Mouse (Mus musculus) liver, postnatal 0 days (tissue): ENCODE measurements around the gene Tbc1d24. TPM values are rescaled to one million over a fixed set of nuclear protein-coding genes. Genes with fewer than 3 reads are reported as not detected.
A peak's percentile ranks its signal among the peaks of the same experiment; 100 is the strongest.

Source experiments
- ATAC-seq: fragments of 200-750 bp; cut with Nextera tagmentation; 2 replicates; pipeline ENCODE4 v1.8.0; 2017; ENCODE audit warnings: mild to moderate bottlenecking, moderate library complexity
- DNase-seq: peaks from one replicate; pipeline ENCODE4 v3.0.0-alpha.2; 2016
- H3K27ac ChIP-seq: fragments of 300-500 bp; sonication (generic); 2 replicates; pipeline ENCODE4 v1.5.1; 2014; ENCODE audit warnings: antibody characterized with exemption, moderate library complexity, mild to moderate bottlenecking, low read depth
- H3K27me3 ChIP-seq: fragments of 300-500 bp; sonication (generic); 2 replicates; pipeline ENCODE4 v1.6.1; 2014; ENCODE audit warnings: low read length, control low read depth, mixed read lengths; ENCODE audit not compliant: insufficient read depth
- H3K36me3 ChIP-seq: fragments of 300-500 bp; sonication (generic); replicated peaks from 2 replicates; pipeline ENCODE4 v1.6.1; 2014; ENCODE audit warnings: mild to moderate bottlenecking, control low read depth, low read length, moderate library complexity, mixed read lengths; ENCODE audit not compliant: insufficient read depth
- H3K4me1 ChIP-seq: fragments of 300-500 bp; sonication (generic); 2 replicates; pipeline ENCODE4 v1.6.1; 2014; ENCODE audit warnings: antibody characterized with exemption, mild to moderate bottlenecking, control low read depth; ENCODE audit not compliant: insufficient read depth
- H3K4me2 ChIP-seq: fragments of 300-500 bp; sonication (generic); 2 replicates; pipeline ENCODE4 v1.6.1; 2014; ENCODE audit warnings: low read depth, mild to moderate bottlenecking, low read length, moderate library complexity, mixed read lengths
- H3K4me3 ChIP-seq: fragments of 300-500 bp; sonication (generic); 2 replicates; pipeline ENCODE4 v1.5.1; 2014; ENCODE audit warnings: low read depth, low read length
- H3K9ac ChIP-seq: fragments of 300-500 bp; sonication (generic); replicated peaks from 2 replicates; pipeline ENCODE4 v1.6.1; 2014; ENCODE audit warnings: mild to moderate bottlenecking, moderate library complexity
- H3K9me3 ChIP-seq: fragments of 300-500 bp; sonication (generic); 2 replicates; pipeline ENCODE4 v1.6.1; 2016; ENCODE audit warnings: mild to moderate bottlenecking, control low read depth, low read length, mixed read lengths
- CTCF ChIP-seq: sonication (generic); IDR thresholded peaks from 2 replicates; pipeline ENCODE4 v1.5.1; 2016; ENCODE audit warnings: antibody characterized with exemption, low read depth
- EP300 ChIP-seq: IDR thresholded peaks from 2 replicates; pipeline ENCODE4 v1.6.1; 2016; ENCODE audit warnings: antibody characterized with exemption, low read depth, mild to moderate bottlenecking
- WGBS: fragments of 180-500 bp; shearing (Covaris S2); extraction: QIAGEN DNeasy Blood & Tissue Kit; methylation state at CpG from one replicate; pipeline ENCODE4 v1.1.7; 2014; ENCODE audit not compliant: insufficient replicate concordance; 5-methylcytosine and 5-hydroxymethylcytosine counted together
- polyA plus RNA-seq: library from polyadenylated mRNA; unstranded; fragments of >200 nt; fragmentation: Nextera tagmentation; extraction: Ambion mirVana; gene quantifications from 2 replicates; pipeline ENCODE4 v1.2.1, GENCODE M21; 2015

Tbc1d24 gene
- polyA plus RNA-seq, 1 experiment from 2014 or later: 4.2 TPM

DNA sequence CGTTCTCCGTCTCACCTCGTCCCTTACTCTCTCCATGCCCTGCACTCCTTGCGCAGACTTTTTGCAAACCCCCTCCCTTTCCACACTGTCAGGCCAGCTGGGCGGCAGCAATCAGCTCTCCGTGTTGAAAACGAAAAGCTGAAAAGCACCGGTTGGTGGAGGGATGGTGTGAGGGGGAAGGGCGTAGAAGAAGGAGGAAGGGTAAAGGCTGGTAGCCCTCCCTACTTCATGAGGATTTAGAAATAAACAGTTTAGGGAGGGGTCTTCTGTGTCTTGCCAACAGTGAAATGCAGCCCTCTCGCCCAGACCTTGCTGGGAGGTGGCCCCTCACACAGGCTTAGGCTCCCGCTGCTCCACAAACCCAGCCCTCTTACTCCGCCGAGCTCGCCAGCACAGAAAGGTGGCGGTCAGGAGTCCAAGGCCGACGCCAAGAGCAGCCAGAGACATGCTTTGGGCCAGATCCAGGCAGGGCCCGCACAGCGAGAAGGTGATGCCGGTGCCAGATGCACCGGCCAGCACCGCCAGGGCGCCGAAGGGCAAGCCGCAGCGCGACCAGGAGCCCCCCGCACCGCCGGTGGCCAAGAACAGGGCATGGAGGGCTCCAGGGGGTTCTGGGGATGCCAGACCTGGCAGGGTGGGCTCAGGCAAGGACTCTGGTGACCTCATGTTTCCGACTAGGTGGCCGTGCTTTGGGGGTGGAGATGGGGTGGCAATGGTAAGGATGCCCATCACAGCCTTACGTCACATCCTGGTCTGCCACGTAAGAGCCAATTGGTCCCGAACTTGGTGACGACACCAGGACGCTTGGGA is 6.5 kb upstream of the Tbc1d24 start:
- Histone ChIP-seq H3K9ac (peak overlapping the region; percentile 65), H3K4me3 (peak overlapping the region; percentile 47), H3K4me1 (peaks cover 53% of the 10 kb centered on the region), H3K4me2 (peak overlapping the region; percentile 87), H3K27ac (peak overlapping the region; percentile 83), H3K36me3 (peaks cover 21% of the 10 kb centered on the region), H3K27me3 (peaks cover 27% of the 10 kb centered on the region), H3K9me3 (no peaks in the 10 kb centered on the region)
- DNase-seq (peak; percentile 71), ATAC-seq (peak; percentile 48)
- TF ChIP-seq EP300 (no peak), CTCF (no peak)
- 6% methylated on average over 37 of the region's 37 CpGs for WGBS

DNA sequence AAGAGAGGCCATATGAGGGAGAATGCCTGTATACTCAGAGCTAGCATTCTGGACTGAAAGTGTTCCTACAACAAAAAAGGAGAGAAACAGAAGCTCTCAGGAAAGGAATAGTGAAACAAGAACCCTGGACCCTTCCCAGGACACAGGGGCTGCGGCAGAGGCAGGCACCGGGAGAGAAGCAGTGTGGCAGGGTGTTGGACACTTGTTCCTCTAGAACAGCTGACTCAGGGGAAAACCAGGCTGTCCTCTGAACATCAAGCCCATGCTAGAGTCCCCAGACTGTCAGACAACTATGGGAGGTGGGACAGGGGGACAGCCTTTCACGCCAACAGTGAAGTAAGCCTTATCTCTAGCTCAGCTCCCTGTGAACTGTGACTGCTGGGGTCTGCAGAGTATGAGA is 5.2 kb upstream of the Tbc1d24 start:
- ATAC-seq (no peak), DNase-seq (no peak)
- Histone ChIP-seq H3K27ac (no peak overlapping the region), H3K27me3 (peaks cover 32% of the 10 kb centered on the region), H3K4me1 (peaks cover 65% of the 10 kb centered on the region), H3K9ac (no peak overlapping the region), H3K4me2 (no peak overlapping the region), H3K4me3 (no peak overlapping the region), H3K36me3 (peaks cover 8% of the 10 kb centered on the region), H3K9me3 (no peaks in the 10 kb centered on the region)
- 73% methylated on average over 3 of the region's 3 CpGs for WGBS
- no peak for TF ChIP-seq EP300
- TF ChIP-seq CTCF: no peak

DNA sequence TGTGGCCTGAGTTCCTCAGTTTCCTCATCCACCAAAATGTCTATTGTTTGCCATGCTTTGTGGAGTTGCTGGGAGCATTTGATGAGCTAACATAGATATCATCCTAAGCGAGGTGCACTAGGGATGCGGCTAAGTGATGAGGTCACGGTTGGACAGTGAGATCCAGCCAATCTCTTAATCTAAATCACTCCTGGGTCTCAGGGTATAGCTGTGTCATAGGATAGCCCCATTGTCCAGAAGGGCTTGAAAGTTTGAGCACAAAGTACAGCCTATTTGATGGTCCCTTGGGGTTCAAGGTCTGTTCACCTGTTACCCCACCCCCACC is 4.5 kb upstream of the Tbc1d24 start:
- peaks cover 71% of the 10 kb centered on the region for H3K4me1 ChIP-seq
- 0 out of 2 replicates have a peak, but pooled peaks cover 2% of the 10 kb centered on the region for H3K36me3 ChIP-seq
- peaks cover 32% of the 10 kb centered on the region for H3K27me3 ChIP-seq
- peak overlapping the region; percentile 99 for H3K4me2 ChIP-seq
- DNase-seq (no peak), ATAC-seq (no peak)
- no peaks in the 10 kb centered on the region for H3K9me3 ChIP-seq
- no peak overlapping the region for H3K4me3 ChIP-seq
- H3K9ac ChIP-seq: no peak overlapping the region
- 70% methylated on average over 3 of the region's 3 CpGs for WGBS
- no peak overlapping the region for H3K27ac ChIP-seq
- TF ChIP-seq EP300: no peak
- no peak for TF ChIP-seq CTCF

DNA sequence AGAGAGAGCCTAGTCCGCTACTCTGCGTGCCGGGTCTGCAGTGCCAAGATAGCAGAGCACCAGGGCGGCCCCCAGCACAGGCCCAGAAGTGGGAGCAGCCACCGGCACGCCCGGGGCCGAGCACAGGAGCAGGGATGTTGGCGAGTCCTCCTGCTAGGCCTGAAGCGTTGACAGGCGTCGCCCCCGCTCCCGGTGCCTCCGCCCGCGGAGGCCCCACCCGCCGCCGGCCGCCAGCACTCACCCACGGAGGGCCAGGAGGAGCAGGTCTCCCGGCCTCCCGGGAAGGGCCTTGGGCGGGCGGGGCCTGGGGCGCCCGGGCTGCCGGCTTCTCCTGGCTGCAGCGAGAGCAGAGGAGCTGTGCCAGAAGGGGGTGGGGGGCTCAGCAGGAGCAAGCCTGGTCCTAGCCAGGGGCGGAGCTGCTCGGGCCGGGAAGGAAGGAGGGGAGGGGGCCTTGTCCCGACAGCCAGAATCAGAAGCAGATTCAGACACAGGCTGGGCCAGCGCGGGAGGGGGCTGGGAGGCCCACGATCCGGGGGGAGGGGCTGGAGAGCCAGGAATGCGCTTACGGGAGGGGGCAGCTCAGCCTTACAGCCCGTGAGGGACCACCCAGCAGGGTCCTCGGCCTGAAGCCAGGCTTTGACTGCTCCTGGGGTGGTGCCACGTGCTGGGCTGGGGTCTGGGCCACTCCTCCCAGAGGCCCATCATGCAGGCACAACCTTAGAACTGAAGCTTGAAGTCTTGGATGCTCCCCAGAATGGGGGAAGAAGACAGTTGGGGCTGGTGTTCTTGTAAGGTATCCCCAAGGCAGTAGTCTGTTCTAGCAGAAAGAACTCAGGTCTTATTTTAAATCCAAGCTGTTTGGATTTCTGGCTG is 3.9 kb upstream of the Tbc1d24 start, which contains the start of gene Ntn3:
Ntn3 (minus strand) TSS at position 489 of the 873 bp plus-strand sequence.
- TF ChIP-seq CTCF (no peak), EP300 (no peak)
- peak; percentile 85 for DNase-seq
- peak within 1 kb of the TSS; percentile 62 for H3K9ac ChIP-seq
- H3K4me2 ChIP-seq: peak within 1 kb of the TSS; percentile 99
- H3K9me3 ChIP-seq: no peaks in the 10 kb centered on the region
- H3K27me3 ChIP-seq: peaks cover 32% of the 10 kb centered on the region
- WGBS: 3% methylated on average over 35 of the region's 43 CpGs
- no peaks in the 10 kb centered on the region for H3K36me3 ChIP-seq
- peak; percentile 75 for ATAC-seq
- peak within 1 kb of the TSS; percentile 90 for H3K27ac ChIP-seq
- peaks cover 77% of the 10 kb centered on the region for H3K4me1 ChIP-seq
- peak within 1 kb of the TSS; percentile 50 for H3K4me3 ChIP-seq

DNA sequence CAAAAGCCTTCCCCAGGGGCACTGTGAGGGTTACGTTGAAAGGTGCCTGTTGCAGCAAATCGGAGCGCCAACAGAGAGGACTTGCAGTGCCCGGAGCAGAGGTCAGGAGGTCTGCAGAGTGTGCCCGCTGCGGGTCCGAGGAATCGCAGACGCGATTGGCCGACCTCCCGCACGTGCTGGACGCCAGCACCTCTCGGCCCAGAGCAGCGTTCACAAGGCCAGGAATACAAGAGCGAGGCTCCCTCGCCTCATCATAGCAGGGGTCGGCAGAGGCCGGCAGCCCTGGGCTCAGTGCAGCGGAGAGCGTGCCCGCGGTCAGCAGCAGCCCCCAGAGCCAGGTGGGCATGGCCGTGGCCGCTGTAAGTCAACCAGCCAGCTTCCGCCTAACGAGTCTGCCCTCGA is 3.3 kb upstream of the Tbc1d24 start:
- TF ChIP-seq EP300: no peak
- TF ChIP-seq CTCF: no peak
- H3K4me1 ChIP-seq: peaks cover 83% of the 10 kb centered on the region
- WGBS: 9% methylated on average over 29 of the region's 29 CpGs

More for the DNA sequence above, 3.3 kb upstream of the Tbc1d24 start:
- Histone ChIP-seq H3K27ac (peak overlapping the region; percentile 90), H3K4me2 (peak overlapping the region; percentile 99), H3K4me3 (peak overlapping the region; percentile 50), H3K36me3 (no peaks in the 10 kb centered on the region), H3K9me3 (no peaks in the 10 kb centered on the region), H3K27me3 (peaks cover 32% of the 10 kb centered on the region), H3K9ac (peak overlapping the region; percentile 62)
- ATAC-seq (peak; percentile 0; the same call in 1 of the 2 replicates), DNase-seq (no peak)
